Mouse (Mus musculus): ENCODE data around the gene Pygo2. TPM values are rescaled to one million over a fixed set of nuclear protein-coding genes. Genes with fewer than 3 reads are reported as not detected.

The Pygo2 gene
- polyA plus RNA-seq, 1 experiment from 2014 or later, result 39.8 TPM

GRCm38 (mm10) chr3:89456726-89457665, 27.0 kb downstream of the Pygo2 start:
- 44% methylated on average over 10 of the region's 10 CpGs for WGBS
- no peak overlapping the region for H3K27ac ChIP-seq (ENCODE audit: low read depth, low read length)
- no peak overlapping the region for H3K4me2 ChIP-seq (ENCODE audit: low read depth, low read length)
- H3K36me3 ChIP-seq (ENCODE audit: control insufficient read depth, insufficient read depth, low read length), result no peaks in the 10 kb centered on the region
- no peak overlapping the region for H3K9ac ChIP-seq (replicated peaks; ENCODE audit: low read depth, low read length)
- H3K9me3 ChIP-seq (ENCODE audit: control insufficient read depth, low read length), result no peaks in the 10 kb centered on the region
- H3K27me3 ChIP-seq (ENCODE audit: control insufficient read depth, insufficient read depth, low read length), result no peaks in the 10 kb centered on the region
- ATAC-seq (ENCODE audit: low read depth), result no peak
- no peak overlapping the region for H3K4me3 ChIP-seq (ENCODE audit: low read depth, low read length)
- peaks cover 5% of the 10 kb centered on the region for H3K4me1 ChIP-seq (ENCODE audit: control insufficient read depth, insufficient read depth, low read length)

- Histone ChIP-seq H3K9me3 (ENCODE audit: control insufficient read depth, low read length) (no peaks in the 10 kb centered on the region), H3K4me2 (ENCODE audit: low read depth, low read length) (peak overlapping the region; percentile 82; the same call in 1 of the 2 replicates), H3K4me1 (ENCODE audit: control insufficient read depth, insufficient read depth, low read length) (peaks cover 5% of the 10 kb centered on the region), H3K4me3 (ENCODE audit: low read depth, low read length) (peak overlapping the region; percentile 70), H3K27me3 (ENCODE audit: control insufficient read depth, insufficient read depth, low read length) (no peaks in the 10 kb centered on the region), H3K9ac (replicated peaks; ENCODE audit: low read depth, low read length) (no peak overlapping the region), H3K27ac (ENCODE audit: low read depth, low read length) (no peak overlapping the region; the same call in 1 of the 2 replicates), H3K36me3 (ENCODE audit: control insufficient read depth, insufficient read depth, low read length) (0 out of 2 replicates have a peak, but pooled peaks cover under 1% of the 10 kb centered on the region)
- ATAC-seq (ENCODE audit: low read depth), result peak; percentile 42
- WGBS, result 48% methylated on average over 13 of the region's 13 CpGs
Measured at GRCm38 (mm10) chr3:89458372-89458964, 28.5 kb downstream of the Pygo2 start.

- peak overlapping the region; percentile 82 for H3K4me2 ChIP-seq (ENCODE audit: low read depth, low read length)
- H3K9me3 ChIP-seq (ENCODE audit: control insufficient read depth, low read length), result no peaks in the 10 kb centered on the region
- H3K36me3 ChIP-seq (ENCODE audit: control insufficient read depth, insufficient read depth, low read length), result 0 out of 2 replicates have a peak, but pooled peaks cover 3% of the 10 kb centered on the region
- H3K27me3 ChIP-seq (ENCODE audit: control insufficient read depth, insufficient read depth, low read length), result no peaks in the 10 kb centered on the region
- H3K4me1 ChIP-seq (ENCODE audit: control insufficient read depth, insufficient read depth, low read length), result peaks cover 5% of the 10 kb centered on the region
- 1% methylated on average over 35 of the region's 36 CpGs for whole genome bisulfite sequencing
- H3K4me3 ChIP-seq (ENCODE audit: low read depth, low read length), result peak overlapping the region; percentile 70
- peak overlapping the region; percentile 83 for H3K9ac ChIP-seq (replicated peaks; ENCODE audit: low read depth, low read length)
- H3K27ac ChIP-seq (ENCODE audit: low read depth, low read length), result peak overlapping the region; percentile 91
- peak; percentile 89 for ATAC-seq (ENCODE audit: low read depth)
Measured at GRCm38 (mm10) chr3:89458965-89459807, 29.2 kb downstream of the Pygo2 start.

DNA sequence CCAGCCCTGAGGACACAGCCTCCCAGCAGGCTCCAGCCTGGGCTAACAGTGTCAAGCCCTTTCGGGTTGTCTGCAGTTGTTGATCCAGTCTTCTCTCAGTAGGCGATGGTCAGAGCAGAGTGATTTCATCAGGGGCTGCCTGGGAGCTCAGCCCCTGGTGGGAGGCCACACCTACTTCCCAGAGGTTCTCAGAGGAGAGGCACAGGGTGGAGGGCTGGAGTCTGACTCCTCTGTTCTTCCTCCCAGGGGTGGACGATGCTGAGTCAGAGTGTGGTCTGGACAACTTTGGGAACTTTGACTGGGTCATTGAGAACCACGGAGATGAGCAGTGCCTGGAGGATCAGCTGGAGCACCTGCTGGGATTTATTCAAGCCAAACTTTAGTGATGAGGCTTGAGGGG, 38.3 kb downstream of the Pygo2 start:
- Histone ChIP-seq H3K4me3 (ENCODE audit: low read depth, low read length) (no peak overlapping the region), H3K27me3 (ENCODE audit: control insufficient read depth, insufficient read depth, low read length) (no peaks in the 10 kb centered on the region), H3K9ac (replicated peaks; ENCODE audit: low read depth, low read length) (no peak overlapping the region), H3K36me3 (ENCODE audit: control insufficient read depth, insufficient read depth, low read length) (0 out of 2 replicates have a peak, but pooled peaks cover 6% of the 10 kb centered on the region), H3K4me1 (ENCODE audit: control insufficient read depth, insufficient read depth, low read length) (no peaks in the 10 kb centered on the region), H3K27ac (ENCODE audit: low read depth, low read length) (no peak overlapping the region), H3K9me3 (ENCODE audit: control insufficient read depth, low read length) (no peaks in the 10 kb centered on the region), H3K4me2 (ENCODE audit: low read depth, low read length) (no peak overlapping the region)
- ATAC-seq (ENCODE audit: low read depth), result no peak
- WGBS, result 55% methylated on average over 4 of the region's 4 CpGs

DNA sequence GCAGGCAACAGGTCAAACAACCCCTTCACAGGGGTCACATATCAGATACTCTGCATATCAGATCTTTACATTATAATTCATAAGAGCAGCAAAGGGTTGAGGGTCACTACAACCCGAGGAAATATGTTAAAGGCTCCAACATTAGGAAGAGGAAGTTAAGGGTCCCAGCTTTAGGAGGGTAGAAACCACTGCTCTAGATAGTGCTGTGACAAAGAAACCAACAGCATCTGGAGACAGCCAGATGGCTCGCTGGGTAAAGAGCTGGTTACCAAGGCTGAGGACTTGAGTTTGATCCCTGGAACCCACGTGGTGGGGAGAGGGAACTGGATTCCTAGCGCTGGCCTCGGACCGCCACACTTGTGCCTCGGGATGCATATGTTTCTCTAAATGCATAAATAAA, 42.3 kb downstream of the Pygo2 start:
- Histone ChIP-seq H3K9me3 (ENCODE audit: control insufficient read depth, low read length) (no peaks in the 10 kb centered on the region), H3K27me3 (ENCODE audit: control insufficient read depth, insufficient read depth, low read length) (no peaks in the 10 kb centered on the region), H3K4me2 (ENCODE audit: low read depth, low read length) (no peak overlapping the region), H3K4me1 (ENCODE audit: control insufficient read depth, insufficient read depth, low read length) (no peaks in the 10 kb centered on the region), H3K4me3 (ENCODE audit: low read depth, low read length) (no peak overlapping the region), H3K36me3 (ENCODE audit: control insufficient read depth, insufficient read depth, low read length) (0 out of 2 replicates have a peak, but pooled peaks cover 4% of the 10 kb centered on the region), H3K9ac (replicated peaks; ENCODE audit: low read depth, low read length) (no peak overlapping the region), H3K27ac (ENCODE audit: low read depth, low read length) (no peak overlapping the region)
- WGBS, result 77% methylated on average over 7 of the region's 7 CpGs
- ATAC-seq (ENCODE audit: low read depth), result no peak

DNA sequence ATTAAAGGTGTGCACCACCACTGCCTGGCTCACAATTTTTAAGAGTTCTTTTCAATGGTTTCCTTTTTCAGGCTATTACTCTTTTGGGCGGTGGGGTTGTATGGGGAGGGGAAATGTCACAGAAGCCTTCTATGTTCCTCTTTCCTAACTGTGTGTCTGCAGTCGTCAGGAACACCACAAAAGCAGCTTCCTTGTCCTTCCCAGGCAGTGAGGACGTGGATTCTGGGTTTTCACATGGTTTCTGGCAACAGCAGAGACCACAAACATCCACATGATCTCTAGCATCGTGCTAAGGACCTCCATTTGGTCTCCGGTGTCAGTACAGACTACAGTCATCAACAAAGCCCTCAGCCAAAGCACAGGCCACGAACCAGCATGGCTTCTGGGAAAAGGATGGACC, 43.8 kb downstream of the Pygo2 start:
- no peak overlapping the region for H3K4me2 ChIP-seq (ENCODE audit: low read depth, low read length)
- H3K9ac ChIP-seq (replicated peaks; ENCODE audit: low read depth, low read length), result no peak overlapping the region
- no peaks in the 10 kb centered on the region for H3K4me1 ChIP-seq (ENCODE audit: control insufficient read depth, insufficient read depth, low read length)
- no peak overlapping the region for H3K4me3 ChIP-seq (ENCODE audit: low read depth, low read length)
- H3K27ac ChIP-seq (ENCODE audit: low read depth, low read length), result no peak overlapping the region
- 78% methylated on average over 6 of the region's 6 CpGs for WGBS
- ATAC-seq (ENCODE audit: low read depth), result no peak
- H3K36me3 ChIP-seq (ENCODE audit: control insufficient read depth, insufficient read depth, low read length), result no peaks in the 10 kb centered on the region
- no peaks in the 10 kb centered on the region for H3K27me3 ChIP-seq (ENCODE audit: control insufficient read depth, insufficient read depth, low read length)
- H3K9me3 ChIP-seq (ENCODE audit: control insufficient read depth, low read length), result no peaks in the 10 kb centered on the region

GRCm38 (mm10) chr3:89479055-89479454, 49.0 kb downstream of the Pygo2 start:
- Histone ChIP-seq H3K9me3 (ENCODE audit: control insufficient read depth, low read length) (no peaks in the 10 kb centered on the region), H3K36me3 (ENCODE audit: control insufficient read depth, insufficient read depth, low read length) (no peaks in the 10 kb centered on the region), H3K4me3 (ENCODE audit: low read depth, low read length) (no peak overlapping the region), H3K4me1 (ENCODE audit: control insufficient read depth, insufficient read depth, low read length) (no peaks in the 10 kb centered on the region), H3K27me3 (ENCODE audit: control insufficient read depth, insufficient read depth, low read length) (no peaks in the 10 kb centered on the region), H3K27ac (ENCODE audit: low read depth, low read length) (no peak overlapping the region), H3K4me2 (ENCODE audit: low read depth, low read length) (no peak overlapping the region), H3K9ac (replicated peaks; ENCODE audit: low read depth, low read length) (no peak overlapping the region)
- WGBS, result 87% methylated on average over 6 of the region's 6 CpGs
- ATAC-seq (ENCODE audit: low read depth), result no peak

GRCm38 (mm10) chr3:89481488-89481887, 51.5 kb downstream of the Pygo2 start:
- H3K4me2 ChIP-seq (ENCODE audit: low read depth, low read length), result no peak overlapping the region
- no peaks in the 10 kb centered on the region for H3K27me3 ChIP-seq (ENCODE audit: control insufficient read depth, insufficient read depth, low read length)
- H3K36me3 ChIP-seq (ENCODE audit: control insufficient read depth, insufficient read depth, low read length), result no peaks in the 10 kb centered on the region
- H3K9ac ChIP-seq (replicated peaks; ENCODE audit: low read depth, low read length), result no peak overlapping the region
- no peak for ATAC-seq (ENCODE audit: low read depth)
- H3K4me3 ChIP-seq (ENCODE audit: low read depth, low read length), result no peak overlapping the region
- no peak overlapping the region for H3K27ac ChIP-seq (ENCODE audit: low read depth, low read length)
- WGBS, result 40% methylated on average over 2 of the region's 2 CpGs
- no peaks in the 10 kb centered on the region for H3K4me1 ChIP-seq (ENCODE audit: control insufficient read depth, insufficient read depth, low read length)
- H3K9me3 ChIP-seq (ENCODE audit: control insufficient read depth, low read length), result no peaks in the 10 kb centered on the region

Data from neural tube, embryonic 14.5 days (tissue).